Mouse (Mus musculus) megakaryocyte-erythroid progenitor cell, adult 5-6 weeks (primary cell): ENCODE data around the gene Tex22. TPM values are rescaled to one million over a fixed set of nuclear protein-coding genes. Genes with fewer than 3 reads are reported as not detected.
A peak's percentile ranks its signal among the peaks of the same experiment; 100 is the strongest.

Source experiments
- ATAC-seq: replicated peaks from 2 replicates; pipeline ENCODE4 v1.8.0; 2016; ENCODE audit warnings: mild to moderate bottlenecking, inconsistent platforms; ENCODE audit not compliant: severe bottlenecking, poor library complexity, low FRiP score, low TSS enrichment
- total RNA-seq, 2 experiments: library from RNA; stranded (forward) in 1 of 2; stranded (reverse) in 1 of 2; fragments of 200-1000, 215-1000 nt in 1 of 2; fragments of >200 nt in 1 of 2; fragmentation: Nextera tagmentation in 1 of 2; gene quantifications; 2 replicates each; pipeline ENCODE4 v1.2.3; 2014 to 2017

Gene Tex22
- 2.6 TPM in 1 of 2 replicates, not detected in the other for total RNA-seq (2014; fragmentation: Nextera tagmentation)
- not detected in 2 replicates for total RNA-seq (2017)

GRCm38 (mm10) chr12:113074329-113075062, at the start of gene Tex22:
Gene Tex22 (plus strand): TSS chr12:113074502.
- peak; percentile 73 for ATAC-seq

- ATAC-seq = no peak
Measured at GRCm38 (mm10) chr12:113026557-113026956, 47.7 kb upstream of the Tex22 start.

GRCm38 (mm10) chr12:113027495-113027894, 46.8 kb upstream of the Tex22 start:
- no peak for ATAC-seq

- ATAC-seq = no peak
Measured at GRCm38 (mm10) chr12:113028067-113028466, 46.2 kb upstream of the Tex22 start.

- no peak for ATAC-seq
Measured at GRCm38 (mm10) chr12:113028898-113029297, 45.4 kb upstream of the Tex22 start.

- no peak for ATAC-seq
Measured at GRCm38 (mm10) chr12:113030046-113030445, 44.3 kb upstream of the Tex22 start.

- ATAC-seq = peak; percentile 78
Measured at GRCm38 (mm10) chr12:113030993-113031392, 43.3 kb upstream of the Tex22 start.

- ATAC-seq = no peak
Measured at GRCm38 (mm10) chr12:113031441-113031840, 42.9 kb upstream of the Tex22 start.

GRCm38 (mm10) chr12:113032296-113033250, 41.7 kb upstream of the Tex22 start:
- ATAC-seq = no peak

- ATAC-seq = peak; percentile 64
Measured at GRCm38 (mm10) chr12:113035093-113035492, 39.2 kb upstream of the Tex22 start.

- peak; percentile 52 for ATAC-seq
Measured at GRCm38 (mm10) chr12:113036996-113037395, 37.3 kb upstream of the Tex22 start.

GRCm38 (mm10) chr12:113038414-113038813, 35.9 kb upstream of the Tex22 start:
- ATAC-seq = no peak

GRCm38 (mm10) chr12:113041481-113042439, 32.5 kb upstream of the Tex22 start:
- ATAC-seq = no peak

- ATAC-seq = peak; percentile 78
Measured at GRCm38 (mm10) chr12:113042543-113042942, 31.8 kb upstream of the Tex22 start.

- ATAC-seq = no peak
Measured at GRCm38 (mm10) chr12:113044916-113045677, 29.2 kb upstream of the Tex22 start.

GRCm38 (mm10) chr12:113046861-113047260, 27.4 kb upstream of the Tex22 start:
- ATAC-seq = no peak

- no peak for ATAC-seq
Measured at GRCm38 (mm10) chr12:113048103-113048502, 26.2 kb upstream of the Tex22 start.

GRCm38 (mm10) chr12:113049836-113050235, 24.5 kb upstream of the Tex22 start:
- ATAC-seq = no peak
